Mouse (Mus musculus): ENCODE measurements at regions not wholly inside any gene's neighbourhood (a gene's known extent, or its start where the extent isn't known, plus 50 kb on each side); places are given as distances from the start of the nearest gene placed in this dataset.
"Not testable (repeated sequence)": the region's sequence is repeated elsewhere in the genome, so short reads cannot be mapped to it uniquely, and the experiment has no call there.

GRCm38 (mm10) chr16:15157852-15158251, 159.4 kb upstream of the Gm21897 start:
- DNase-seq (ENCODE audit: low read depth, low spot score), result no peak

GRCm38 (mm10) chr16:15175516-15175915, 141.7 kb upstream of the Gm21897 start:
- DNase-seq (ENCODE audit: low read depth, low spot score), result no peak

DNA sequence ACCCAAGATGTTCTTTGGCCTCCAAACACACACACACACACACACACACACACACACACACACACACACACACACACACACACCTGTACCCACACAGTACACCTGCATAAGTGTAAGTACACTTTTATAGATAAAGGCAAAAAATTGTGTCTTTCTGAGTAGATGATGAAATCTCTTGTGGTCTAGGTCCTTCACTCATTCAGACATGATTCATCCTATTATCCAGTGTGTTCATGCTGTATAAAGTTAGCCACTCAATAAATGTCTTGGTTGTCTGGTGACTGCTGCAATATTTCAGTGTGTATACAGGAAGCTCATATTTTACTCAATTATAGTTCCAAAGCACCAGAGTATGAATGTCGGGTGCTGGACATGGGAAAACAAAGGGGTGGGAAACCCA, 131.5 kb upstream of the Gm21897 start:
- DNase-seq (ENCODE audit: low read depth, low spot score), result no peak

GRCm38 (mm10) chr16:15194926-15195711, 122.1 kb upstream of the Gm21897 start:
- DNase-seq (ENCODE audit: low read depth, low spot score), result no peak

DNA sequence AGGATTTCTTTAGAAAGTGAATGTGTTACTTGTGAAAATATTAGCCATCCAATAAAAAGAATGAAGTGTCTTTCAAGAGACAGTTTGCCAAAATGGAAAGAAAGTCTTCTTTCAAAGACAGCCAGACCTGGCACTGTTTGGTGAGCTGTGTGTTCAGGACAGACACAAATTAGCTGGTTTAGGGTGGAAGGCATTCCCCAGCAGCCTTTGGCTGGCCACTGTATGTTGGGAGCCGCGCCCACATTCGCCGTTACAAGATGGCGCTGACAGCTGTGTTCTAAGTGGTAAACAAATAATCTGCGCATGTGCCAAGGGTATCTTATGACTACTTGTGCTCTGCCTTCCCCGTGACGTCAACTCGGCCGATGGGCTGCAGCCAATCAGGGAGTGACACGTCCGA, 121.3 kb upstream of the Gm21897 start:
- not testable (repeated sequence) for DNase-seq (ENCODE audit: low read depth, low spot score)

DNA sequence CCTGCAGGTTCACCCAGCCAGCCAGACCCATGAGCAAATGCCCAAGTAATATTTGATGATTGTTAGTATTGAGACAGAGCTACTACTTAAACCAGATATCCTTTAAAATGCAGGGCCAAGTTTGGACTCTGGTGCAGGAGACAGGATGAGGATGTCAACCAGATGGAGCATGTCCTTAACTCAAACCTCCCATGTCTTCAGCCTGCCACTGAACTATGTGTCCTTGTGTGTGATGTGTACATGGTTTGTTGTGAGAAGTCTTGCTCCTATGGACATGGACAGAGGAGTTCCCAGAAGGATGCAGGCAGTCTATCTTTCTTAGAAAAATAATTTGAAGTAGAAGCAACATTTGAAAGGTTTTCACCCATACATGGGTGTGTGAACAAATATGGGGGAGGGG, 120.4 kb upstream of the Gm21897 start:
- no peak for DNase-seq (ENCODE audit: low read depth, low spot score)

DNA sequence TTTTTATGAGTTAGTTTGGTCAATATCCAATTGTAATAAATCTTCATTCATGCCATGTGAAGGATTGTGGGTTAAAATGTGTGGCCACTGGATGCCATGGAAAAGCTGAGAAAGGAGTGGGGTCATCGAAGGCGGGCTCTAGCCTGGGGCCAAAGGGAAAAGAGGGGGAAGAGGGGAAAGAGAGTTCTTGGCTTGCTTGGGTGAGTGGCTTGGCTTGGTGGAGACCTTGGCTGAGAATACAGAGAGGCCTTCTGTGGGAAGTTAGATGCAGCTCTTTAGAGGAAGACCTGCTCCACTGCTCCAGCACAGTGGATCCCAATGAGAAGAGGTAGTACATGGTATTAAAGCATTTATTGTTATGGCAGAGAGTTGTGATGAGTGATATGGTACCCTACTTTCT, 101.3 kb upstream of the Gm21897 start:
- DNase-seq (ENCODE audit: low read depth, low spot score), result no peak

DNA sequence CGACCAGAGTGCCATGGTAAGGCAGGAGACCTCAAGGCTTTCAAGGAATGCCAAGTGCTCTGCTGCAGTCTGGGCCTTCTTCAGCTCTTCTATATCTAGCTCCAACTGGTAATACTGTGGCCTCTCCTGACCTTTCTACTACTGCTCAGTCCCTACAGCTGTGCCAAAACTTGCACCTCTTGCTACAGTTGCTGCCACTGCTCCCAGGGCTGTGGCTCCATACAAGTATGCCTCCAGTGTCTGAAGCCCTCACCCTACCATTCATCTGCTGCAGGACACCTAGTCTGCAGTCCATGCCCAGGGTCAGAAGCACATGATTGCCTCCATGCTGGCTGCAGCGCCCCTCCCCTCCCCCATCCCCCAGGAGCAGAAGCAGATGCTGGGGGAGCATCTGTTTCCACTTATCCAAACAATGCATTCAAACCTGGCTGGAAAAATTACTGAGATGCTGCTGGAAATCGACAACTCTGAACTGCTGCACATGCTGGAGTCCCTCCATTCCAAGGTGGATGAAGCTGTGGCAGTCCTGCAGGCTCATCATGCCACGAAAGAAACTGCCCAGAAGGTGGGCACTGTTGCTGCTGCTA, 96.2 kb upstream of the Gm21897 start:
- DNase-seq (ENCODE audit: low read depth, low spot score), result no peak

- DNase-seq (ENCODE audit: low read depth, low spot score), result no peak
These were observed 79.4 kb upstream of the Gm21897 start for GRCm38 (mm10) chr16:15237836-15238235.

- no peak for DNase-seq (ENCODE audit: low read depth, low spot score)
These were observed 78.8 kb upstream of the Gm21897 start for GRCm38 (mm10) chr16:15238449-15238848.

GRCm38 (mm10) chr16:15250186-15250585, 67.1 kb upstream of the Gm21897 start:
- no peak for DNase-seq (ENCODE audit: low read depth, low spot score)

DNA sequence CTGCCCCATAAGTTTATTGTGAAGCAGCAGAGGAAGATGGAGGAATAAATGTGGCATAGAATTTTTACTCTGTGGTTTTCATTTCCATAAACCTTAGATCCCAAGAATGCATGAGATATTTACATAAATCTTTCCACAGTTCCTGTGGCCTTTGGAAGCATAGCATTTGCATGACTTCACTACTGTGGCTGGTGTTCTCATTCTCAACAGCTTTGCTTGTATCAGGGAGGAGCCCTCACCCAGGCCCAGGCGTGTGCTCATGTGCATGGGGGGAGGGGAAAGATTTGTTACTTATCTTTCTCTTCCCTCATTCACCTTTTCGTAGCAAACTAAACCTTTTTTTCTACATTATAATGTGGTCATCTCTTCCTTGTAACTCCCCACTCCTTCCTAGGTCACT, 65.6 kb upstream of the Gm21897 start:
- no peak for DNase-seq (ENCODE audit: low read depth, low spot score)

- DNase-seq (ENCODE audit: low read depth, low spot score), result no peak
These were observed 64.5 kb upstream of the Gm21897 start for GRCm38 (mm10) chr16:15252666-15253347.

DNA sequence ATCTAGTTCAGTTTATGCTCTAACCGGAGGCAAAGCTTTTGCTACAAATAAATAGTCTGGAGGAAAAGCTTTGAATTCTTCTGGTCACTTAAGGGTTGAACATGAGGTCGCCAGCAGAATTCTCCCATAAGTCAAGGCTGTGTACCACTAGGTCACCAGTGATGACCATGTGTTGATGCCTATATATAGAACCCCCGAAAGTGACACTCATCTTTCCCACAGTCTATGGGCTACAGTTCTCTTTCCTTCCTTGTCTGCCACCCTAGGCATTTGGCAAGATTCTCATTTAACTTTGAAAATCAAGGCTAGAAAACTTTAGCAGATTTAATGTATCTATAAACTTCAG, 63.9 kb upstream of the Gm21897 start:
- no peak for DNase-seq (ENCODE audit: low read depth, low spot score)

DNA sequence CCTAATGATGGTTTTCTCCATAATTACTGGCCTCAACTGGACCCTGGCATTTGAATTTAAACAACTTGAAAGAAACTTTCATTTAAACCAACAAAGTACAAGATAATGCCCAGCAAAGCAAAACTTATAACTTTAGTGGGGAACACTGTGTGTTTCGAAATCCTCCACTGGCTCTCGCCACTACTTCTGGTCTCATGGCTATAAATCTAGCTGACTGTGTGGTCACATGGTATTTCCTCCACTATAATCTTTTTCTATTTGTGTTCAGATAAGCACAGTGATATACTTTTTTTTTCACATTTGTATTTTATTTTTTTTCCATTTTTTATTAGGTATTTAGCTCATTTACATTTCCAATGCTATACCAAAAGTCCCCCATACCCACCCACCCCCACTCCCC, 62.6 kb upstream of the Gm21897 start:
- DNase-seq (ENCODE audit: low read depth, low spot score), result no peak

DNA sequence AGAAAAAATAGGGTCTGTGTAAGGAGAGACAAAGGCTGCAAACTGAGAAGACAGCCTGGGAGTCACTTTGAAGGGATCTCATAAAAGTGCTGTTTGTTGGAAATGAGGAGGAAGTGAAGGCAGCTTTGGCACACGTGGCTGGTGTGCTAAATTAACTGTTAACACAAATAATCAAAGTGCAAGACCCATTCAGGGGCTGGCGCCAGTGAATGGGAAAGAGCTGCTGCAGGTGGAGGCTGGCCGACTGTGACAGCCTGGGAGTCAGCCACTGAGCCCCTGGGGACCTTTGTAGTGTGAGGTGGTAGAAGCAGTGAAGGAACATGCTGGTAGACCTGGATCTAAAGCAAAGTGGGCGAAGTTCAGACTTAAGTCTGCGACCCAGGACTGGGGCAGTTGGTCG, 57.8 kb upstream of the Gm21897 start:
- DNase-seq (ENCODE audit: low read depth, low spot score), result no peak

- DNase-seq (ENCODE audit: low read depth, low spot score), result no peak
These were observed 57.2 kb upstream of the Gm21897 start for GRCm38 (mm10) chr16:15260069-15260468.
